28 mouse cellular contexts compared by ENCODE assay signal in the genomic region with DNA sequence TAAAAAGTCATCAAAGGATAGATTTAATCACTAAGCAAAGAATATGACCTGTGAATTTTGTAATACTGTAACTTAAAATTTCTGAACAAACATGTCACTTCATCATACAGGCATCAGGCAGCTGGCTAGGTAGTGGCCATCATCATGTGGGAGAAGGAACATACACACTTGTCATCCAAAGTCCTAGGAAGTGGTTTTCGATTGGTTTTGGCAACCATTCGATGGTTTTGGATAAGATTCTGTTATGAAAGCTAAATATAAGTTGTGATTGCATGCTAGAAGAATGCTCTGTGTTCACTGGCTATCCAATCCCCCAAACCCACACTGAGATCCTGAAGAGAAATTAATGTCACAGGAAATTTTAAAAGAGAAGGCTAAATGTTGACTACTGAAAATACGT.
A peak's percentile ranks its signal among the peaks of the same experiment; 100 is the strongest.
DNase-seq lines count a peak whose midpoint lies in the region; ATAC-seq and TF ChIP-seq lines count a peak whose summit lies in the region.
"Had no signal": no experiment of that assay in that cellular context is flagged by ENCODE, and none has a peak within 500 bp of the region (broad histone marks: within the 10 kb centered on the region; RNA-seq: fewer than 3 reads in every experiment).

No protein-coding gene starts in this region.

- no peaks in the 10 kb centered on the region for H3K36me3 ChIP-seq in midbrain, embryonic 11.5 days (ENCODE audit: control insufficient read depth, insufficient read depth, low read length)
- no peaks in the 10 kb centered on the region for H3K36me3 ChIP-seq in midbrain, embryonic 15.5 days (replicated peaks)
- H3K36me3 ChIP-seq: embryonic facial prominence, embryonic 12.5 days; embryonic facial prominence, embryonic 15.5 days; forebrain, embryonic 10.5 days; forebrain, embryonic 12.5 days; G1E had no signal

- 90% methylated on average over 3 of the region's 3 CpGs for WGBS in midbrain, embryonic 11.5 days
- 91% methylated on average over 3 of the region's 3 CpGs for WGBS in midbrain, embryonic 15.5 days

- no peak overlapping the region for H3K9ac ChIP-seq in midbrain, embryonic 11.5 days (ENCODE audit: low read length)
- H3K9ac ChIP-seq in midbrain, embryonic 15.5 days = no peak overlapping the region
- H3K9ac ChIP-seq: embryonic facial prominence, embryonic 12.5 days; embryonic facial prominence, embryonic 15.5 days; forebrain, embryonic 12.5 days had no signal

- no peak for TF ChIP-seq POLR2A in embryonic fibroblast, embryonic 13.5 days (IDR thresholded peaks at IDR 0.05; ENCODE audit: low read depth, low read length)

- H3K4me2 ChIP-seq in midbrain, embryonic 11.5 days = no peak overlapping the region
- no peak overlapping the region for H3K4me2 ChIP-seq in midbrain, embryonic 15.5 days
- H3K4me2 ChIP-seq: embryonic facial prominence, embryonic 12.5 days; embryonic facial prominence, embryonic 15.5 days; forebrain, embryonic 12.5 days had no signal

- H3K27ac ChIP-seq in midbrain, embryonic 11.5 days (ENCODE audit: low read depth, low read length) = no peak overlapping the region
- no peak overlapping the region for H3K27ac ChIP-seq in midbrain, embryonic 15.5 days
- H3K27ac ChIP-seq in embryonic fibroblast, embryonic 13.5 days (ENCODE audit: insufficient read depth, low read length) = peak overlapping the region; percentile 73
- H3K27ac ChIP-seq: embryonic facial prominence, embryonic 12.5 days; embryonic facial prominence, embryonic 15.5 days; forebrain, embryonic 10.5 days; forebrain, embryonic 12.5 days had no signal

- no peak overlapping the region for H3K4me3 ChIP-seq in midbrain, embryonic 11.5 days (ENCODE audit: low read depth, low read length)
- no peak overlapping the region for H3K4me3 ChIP-seq in midbrain, embryonic 15.5 days
- H3K4me3 ChIP-seq in embryonic fibroblast, embryonic 13.5 days (ENCODE audit: insufficient read depth, low read length) = no peak overlapping the region
- H3K4me3 ChIP-seq: embryonic facial prominence, embryonic 12.5 days; embryonic facial prominence, embryonic 15.5 days; forebrain, embryonic 10.5 days; forebrain, embryonic 12.5 days had no signal

- intact Hi-C loops in gastrocnemius, postnatal 14 days (cut with DNase I; ENCODE audit: low total_unique reads) = no loop called here

- H3K9me3 ChIP-seq in midbrain, embryonic 11.5 days (ENCODE audit: control insufficient read depth, low read length) = no peaks in the 10 kb centered on the region
- no peaks in the 10 kb centered on the region for H3K9me3 ChIP-seq in midbrain, embryonic 15.5 days
- H3K9me3 ChIP-seq: embryonic facial prominence, embryonic 12.5 days; embryonic facial prominence, embryonic 15.5 days; forebrain, embryonic 10.5 days; forebrain, embryonic 12.5 days; G1E had no signal

- no peak for ATAC-seq in midbrain, embryonic 11.5 days (ENCODE audit: low FRiP score)
- ATAC-seq in midbrain, embryonic 15.5 days (replicated peaks) = no peak
- ATAC-seq in monocyte, adult 5-6 weeks (replicated peaks; ENCODE audit: insufficient number of reproducible peaks, low FRiP score, low TSS enrichment, poor library complexity, severe bottlenecking) = no peak
- ATAC-seq: activated CD4-positive, CD25-positive, alpha-beta regulatory T cell, adult 4 months; CD4-positive, CD25-positive, alpha-beta regulatory T cell, adult 4 months; forebrain, embryonic 14.5 days; forebrain, embryonic 16.5 days; Patski had no signal

- DNase-seq in midbrain, embryonic 11.5 days (ENCODE audit: low spot score, missing footprints) = peak; percentile 61
- peak; percentile 19 for DNase-seq in Muller cell, postnatal 12 days (ENCODE audit: inconsistent ontology term)
- DNase-seq in gastrocnemius, postnatal 14 days = no peak
- DNase-seq in thymus, postnatal 4 days = no peak
- DNase-seq: adrenal gland, adult 8-10 months; adrenal gland, postnatal 14 days; adrenal gland, postnatal 36 days; B cell, adult 2 months; cerebellum, adult 18-20 months; cerebellum, adult 8-10 months; cerebellum, adult 9-11 months; cerebellum, postnatal 14 days; cerebellum, postnatal 36 days; embryo, embryonic 11 days had no signal

- TF ChIP-seq CTCF in embryonic fibroblast, embryonic 13.5 days (IDR thresholded peaks at IDR 0.05; ENCODE audit: borderline replicate concordance, insufficient read depth, low read length) = no peak

- H3K27me3 ChIP-seq in midbrain, embryonic 11.5 days (ENCODE audit: control insufficient read depth, insufficient read depth, low read length) = no peaks in the 10 kb centered on the region
- no peaks in the 10 kb centered on the region for H3K27me3 ChIP-seq in midbrain, embryonic 15.5 days (replicated peaks)
- H3K27me3 ChIP-seq: CH12.LX; embryonic facial prominence, embryonic 12.5 days; embryonic facial prominence, embryonic 15.5 days; forebrain, embryonic 12.5 days had no signal

- H3K4me1 ChIP-seq in midbrain, embryonic 11.5 days (ENCODE audit: control insufficient read depth, insufficient read depth, low read length) = no peaks in the 10 kb centered on the region
- H3K4me1 ChIP-seq in midbrain, embryonic 15.5 days = no peaks in the 10 kb centered on the region
- H3K4me1 ChIP-seq in embryonic fibroblast, embryonic 13.5 days (ENCODE audit: control insufficient read depth, insufficient read depth, low read length) = peaks cover 9% of the 10 kb centered on the region
- H3K4me1 ChIP-seq: embryonic facial prominence, embryonic 12.5 days; embryonic facial prominence, embryonic 15.5 days; forebrain, embryonic 12.5 days had no signal

Comparison
In these comparisons a context has a peak if more than half of its experiments do, and no peak if none do; other contexts are left out.
1. DNase-seq: peak in midbrain, embryonic 11.5 days (single experiment) and Muller cell, postnatal 12 days (single experiment); none in gastrocnemius, postnatal 14 days (single experiment) and thymus, postnatal 4 days (single experiment).